Mouse (Mus musculus) heart, embryonic 10.5 days (tissue): ENCODE measurements around the gene Oog4. TPM values are rescaled to one million over a fixed set of nuclear protein-coding genes. Genes with fewer than 3 reads are reported as not detected.
"Not testable (repeated sequence)": the region's sequence is repeated elsewhere in the genome, so short reads cannot be mapped to it uniquely, and the experiment has no call there.

Source experiments
- DNase-seq: peaks from one replicate; pipeline ENCODE4 v3.0.0-alpha.2; 2017; ENCODE audit warnings: low spot score
- H3K27ac ChIP-seq: fragments of 300-500 bp; sonication (generic); 2 replicates; pipeline ENCODE4 v1.5.1; 2016; ENCODE audit warnings: mild to moderate bottlenecking
- H3K27me3 ChIP-seq: fragments of 300-500 bp; sonication (generic); 2 replicates; pipeline ENCODE4 v1.6.1; 2016; ENCODE audit warnings: mild to moderate bottlenecking; ENCODE audit not compliant: poor library complexity, insufficient read depth, severe bottlenecking
- H3K36me3 ChIP-seq: fragments of 300-500 bp; sonication (generic); 2 replicates; pipeline ENCODE4 v1.6.1; 2016; ENCODE audit warnings: mild to moderate bottlenecking, moderate library complexity
- H3K4me1 ChIP-seq: fragments of 300-500 bp; sonication (generic); 2 replicates; pipeline ENCODE4 v1.6.1; 2016; ENCODE audit warnings: mild to moderate bottlenecking
- H3K4me3 ChIP-seq: fragments of 300-500 bp; sonication (generic); 2 replicates; pipeline ENCODE4 v1.5.1; 2016; ENCODE audit warnings: mild to moderate bottlenecking, moderate library complexity
- H3K9me3 ChIP-seq: fragments of 300-500 bp; sonication (generic); 2 replicates; pipeline ENCODE4 v1.6.1; 2016; ENCODE audit warnings: mild to moderate bottlenecking, moderate library complexity
- WGBS: fragments of 180-500 bp; shearing (Covaris S2); methylation state at CpG from one replicate; pipeline ENCODE4 v1.1.7; 2016; 5-methylcytosine and 5-hydroxymethylcytosine counted together
- polyA plus RNA-seq: library from polyadenylated mRNA; unstranded; fragments of >200 nt; fragmentation: Nextera tagmentation; extraction: Ambion mirVana; gene quantifications from 2 replicates; pipeline ENCODE4 v1.2.1, GENCODE M21; 2016

Oog4 gene
- polyA plus RNA-seq, result not detected in 2 replicates

DNA sequence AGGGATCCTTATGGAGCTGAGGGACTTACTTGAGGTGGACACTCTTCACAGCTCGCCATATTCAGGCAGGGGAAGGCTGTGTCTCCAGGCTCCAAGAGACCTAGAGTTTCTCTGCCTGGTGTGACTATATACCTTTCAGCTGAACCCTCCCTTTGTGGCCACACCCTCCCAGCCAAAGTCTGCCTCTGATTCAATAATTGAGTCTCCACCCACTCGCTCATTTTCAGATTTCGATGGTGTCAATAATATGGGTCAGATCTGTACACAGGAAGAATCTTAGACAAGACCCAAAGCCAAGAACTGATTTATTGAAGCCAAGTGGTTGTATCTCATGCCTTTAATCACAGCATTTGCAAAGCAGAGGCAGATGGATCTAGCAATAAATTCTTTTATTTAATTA lies at the start of gene Oog4:
Gene Oog4, minus strand, starts transcription at position 101 of the 400 bp plus-strand sequence.
- Histone ChIP-seq H3K4me3 (no peak within 1 kb of the TSS), H3K27ac (no peak within 1 kb of the TSS), H3K4me1 (no peaks in the 10 kb centered on the region), H3K27me3 (no peaks in the 10 kb centered on the region), H3K36me3 (no peaks in the 10 kb centered on the region), H3K9me3 (no peaks in the 10 kb centered on the region)
- WGBS, result 88% methylated on average over 3 of the region's 3 CpGs
- no peak for DNase-seq

DNA sequence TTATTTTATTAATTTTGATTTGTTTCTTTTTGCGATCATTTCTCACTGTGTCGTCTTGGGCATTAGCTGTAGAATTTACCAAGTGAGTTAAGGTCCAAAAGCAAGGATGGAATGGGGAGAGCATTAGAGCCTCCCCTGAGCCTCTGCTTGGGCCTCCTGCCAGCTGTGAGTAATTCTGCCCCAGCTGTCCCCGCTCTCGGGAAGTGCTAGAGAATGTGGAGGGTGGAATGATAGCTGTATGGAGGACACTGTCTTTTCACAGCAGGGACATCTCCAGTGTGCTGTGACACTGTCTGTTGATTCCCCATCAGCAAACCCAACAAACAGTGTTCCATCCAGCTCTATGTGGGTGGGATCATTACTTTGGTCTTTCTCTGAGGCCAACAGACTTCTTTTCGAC lies 23.4 kb downstream of the Oog4 start:
- not testable (repeated sequence) for H3K27me3 ChIP-seq, H3K9me3 ChIP-seq, H3K27ac ChIP-seq, H3K36me3 ChIP-seq, H3K4me3 ChIP-seq, H3K4me1 ChIP-seq, DNase-seq
- 65% methylated on average over 5 of the region's 5 CpGs for WGBS

GRCm38 (mm10) chr4:143414121-143414520 lies 36.0 kb downstream of the Oog4 start:
- Histone ChIP-seq H3K36me3 (peaks cover 51% of the 10 kb centered on the region), H3K9me3 (no peaks in the 10 kb centered on the region)

DNA sequence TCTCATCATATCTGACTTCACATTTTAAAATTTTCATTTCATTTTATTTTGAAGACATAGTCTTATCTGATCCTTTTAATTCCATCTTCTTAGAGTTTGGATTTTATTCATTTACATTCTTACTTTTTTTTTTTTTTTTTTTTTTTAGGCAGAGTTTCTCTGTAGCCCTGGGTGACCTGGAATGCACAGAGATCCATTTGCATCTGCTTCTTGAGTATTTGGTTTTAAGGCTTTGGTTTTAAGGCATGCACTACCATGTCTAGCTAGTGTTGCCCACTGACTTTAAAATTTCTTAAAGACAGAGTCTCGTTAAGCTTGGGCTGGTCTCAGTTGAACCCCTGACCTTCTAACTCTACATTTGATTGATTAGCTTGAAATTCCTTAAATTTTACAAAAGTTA lies 36.5 kb downstream of the Oog4 start:
- Histone ChIP-seq H3K4me1 (0 out of 2 replicates have a peak, but pooled peaks cover 3% of the 10 kb centered on the region), H3K9me3 (no peaks in the 10 kb centered on the region), H3K36me3 (peaks cover 46% of the 10 kb centered on the region), H3K27me3 (no peaks in the 10 kb centered on the region), H3K4me3 (no peak overlapping the region; the same call in 1 of the 2 replicates), H3K27ac (no peak overlapping the region)
- no peak for DNase-seq
- WGBS, result 89% methylated on average over 1 of the region's 1 CpGs

More at GRCm38 (mm10) chr4:143414121-143414520, 36.0 kb downstream of the Oog4 start:
- no peak for DNase-seq
- no peaks in the 10 kb centered on the region for H3K27me3 ChIP-seq
- WGBS, result 94% methylated on average over 3 of the region's 3 CpGs
- 0 out of 2 replicates have a peak, but pooled peaks cover 3% of the 10 kb centered on the region for H3K4me1 ChIP-seq
- no peak overlapping the region for H3K4me3 ChIP-seq
- H3K27ac ChIP-seq, result no peak overlapping the region

- H3K4me3 ChIP-seq, result peak within 1 kb of the TSS; percentile 68
- H3K27me3 ChIP-seq, result no peaks in the 10 kb centered on the region
- peak; percentile 95 for DNase-seq
- under 1% methylated on average over 50 of the region's 50 CpGs for WGBS
- H3K4me1 ChIP-seq, result 0 out of 2 replicates have a peak, but pooled peaks cover 3% of the 10 kb centered on the region
- peak within 1 kb of the TSS; percentile 91 for H3K27ac ChIP-seq
- no peaks in the 10 kb centered on the region for H3K9me3 ChIP-seq
- peaks cover 35% of the 10 kb centered on the region for H3K36me3 ChIP-seq
These were observed 37.7 kb downstream of the Oog4 start, which contains the start of gene Pramef8 for GRCm38 (mm10) chr4:143412219-143413092. Gene Pramef8 (plus strand): TSS chr4:143412426.

DNA sequence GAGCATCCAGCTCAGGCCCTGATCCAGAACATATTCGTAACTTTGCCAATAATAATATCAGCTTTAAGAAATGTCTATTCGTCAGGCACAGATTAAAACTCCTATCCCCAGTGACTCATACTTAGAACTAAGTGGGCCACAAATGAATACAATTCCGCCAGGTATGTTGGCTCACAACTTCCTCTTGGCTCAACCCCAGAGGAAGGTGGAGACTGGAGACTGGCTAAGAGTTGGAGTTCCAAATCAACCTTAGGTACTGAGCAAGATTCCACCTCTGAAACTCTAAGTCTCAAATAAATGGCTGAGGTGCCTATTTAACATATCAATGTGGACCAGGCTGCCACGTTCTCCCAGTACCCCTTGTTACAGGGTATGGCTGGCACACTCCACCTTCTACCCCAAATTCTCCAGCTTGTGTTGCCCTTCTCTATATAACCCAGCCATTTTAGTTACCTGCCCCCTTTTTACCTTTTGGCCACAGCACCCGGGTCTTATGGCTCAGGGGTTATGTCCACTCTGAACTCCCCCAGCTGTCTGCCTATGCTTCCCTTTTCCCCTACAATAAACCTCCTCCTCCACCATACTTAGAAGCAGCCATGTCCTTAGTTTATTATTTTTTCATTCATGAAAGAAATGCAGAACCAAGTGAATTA lies 38.4 kb downstream of the Oog4 start:
- no peak for DNase-seq
- 67% methylated on average over 5 of the region's 5 CpGs for WGBS
- 0 out of 2 replicates have a peak, but pooled peaks cover 3% of the 10 kb centered on the region for H3K4me1 ChIP-seq

GRCm38 (mm10) chr4:143394181-143394580 lies 55.9 kb downstream of the Oog4 start, which contains the start of gene Pramel1:
Gene Pramel1 (plus strand): TSS chr4:143394428.
- Histone ChIP-seq H3K27ac (no peak within 1 kb of the TSS), H3K4me3 (no peak within 1 kb of the TSS), H3K27me3 (peaks cover 3% of the 10 kb centered on the region; the same call in 1 of the 2 replicates), H3K4me1 (no peaks in the 10 kb centered on the region), H3K9me3 (no peaks in the 10 kb centered on the region), H3K36me3 (no peaks in the 10 kb centered on the region)
- WGBS, result 64% methylated on average over 26 of the region's 26 CpGs
- no peak for DNase-seq

More for the DNA sequence above, 38.4 kb downstream of the Oog4 start:
- H3K9me3 ChIP-seq, result no peaks in the 10 kb centered on the region
- H3K27me3 ChIP-seq, result no peaks in the 10 kb centered on the region
- H3K4me3 ChIP-seq, result peak overlapping the region; percentile 68
- H3K27ac ChIP-seq, result peak overlapping the region; percentile 91
- H3K36me3 ChIP-seq, result peaks cover 27% of the 10 kb centered on the region

DNA sequence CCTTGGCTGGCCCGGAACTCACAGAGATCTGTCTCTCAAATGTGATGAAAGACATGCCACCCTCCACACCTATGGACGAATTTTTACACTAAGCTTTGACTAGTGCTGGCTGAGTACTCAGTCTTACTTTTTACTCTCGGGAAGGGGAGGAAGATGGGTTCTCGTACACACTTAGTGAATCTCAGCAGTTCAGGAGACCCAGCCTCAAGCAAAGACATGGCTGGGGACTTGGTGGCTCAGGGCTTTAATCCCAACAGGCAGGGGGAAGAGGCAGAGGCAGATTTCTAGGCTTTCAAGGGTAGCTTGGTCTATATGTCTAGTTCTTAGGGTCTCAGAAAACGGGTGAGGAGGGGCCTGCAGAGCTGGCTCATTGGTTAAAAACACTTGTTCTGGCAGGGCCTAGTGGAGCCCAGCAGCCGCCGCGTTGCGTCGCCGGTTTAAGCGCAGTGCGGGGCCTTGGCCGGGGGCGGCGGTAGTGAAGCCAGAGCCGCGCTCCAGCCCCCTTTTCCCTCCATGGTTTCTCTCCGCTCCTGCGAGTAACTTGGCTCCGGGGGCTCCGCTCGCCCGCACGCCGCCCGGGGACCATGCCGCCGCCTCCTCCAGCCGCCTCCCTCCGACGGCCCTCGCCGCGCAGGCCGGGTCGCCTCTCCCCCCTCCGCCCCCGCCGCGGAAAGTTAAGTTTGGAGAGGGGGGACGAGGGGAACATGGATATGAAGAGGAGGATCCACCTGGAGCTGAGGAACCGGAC lies 61.0 kb downstream of the Oog4 start:
- H3K27ac ChIP-seq, result peak overlapping the region; percentile 44
- no peaks in the 10 kb centered on the region for H3K9me3 ChIP-seq
- no peaks in the 10 kb centered on the region; the same call in 1 of the 2 replicates for H3K27me3 ChIP-seq
- peak; percentile 80 for DNase-seq
- H3K4me3 ChIP-seq, result peak overlapping the region; percentile 53
- no peaks in the 10 kb centered on the region for H3K4me1 ChIP-seq
- H3K36me3 ChIP-seq, result no peaks in the 10 kb centered on the region
- WGBS, result 8% methylated on average over 38 of the region's 43 CpGs

Other genes with a start within 250 kb of the Oog4 start
- 9.6 and 10.0 TPM in 2 replicates for gene Prdm2, start 237.3 kb downstream of the Oog4 start, polyA plus RNA-seq
- gene Pdpn, start 150.8 kb downstream of the Oog4 start, polyA plus RNA-seq, result 22.8 and 29.8 TPM in 2 replicates
- 0.14 TPM in 1 of 2 replicates, not detected in the other for gene Lrrc38, start 100.6 kb downstream of the Oog4 start, polyA plus RNA-seq
- gene Pramel1, start 55.9 kb downstream of the Oog4 start, polyA plus RNA-seq, result not detected in 2 replicates
- gene Pramef8, start 37.9 kb downstream of the Oog4 start, polyA plus RNA-seq, result 14.8 and 16.8 TPM in 2 replicates
- not detected in 2 replicates for gene Gm13043, start 61.0 kb upstream of the Oog4 start, polyA plus RNA-seq
- not detected in 2 replicates for gene Gm13040, start 85.6 kb upstream of the Oog4 start, polyA plus RNA-seq
- gene BC080695, start 101.4 kb upstream of the Oog4 start, polyA plus RNA-seq, result not detected in 2 replicates
- gene Gm13057, start 101.4 kb upstream of the Oog4 start, polyA plus RNA-seq, result not detected in 2 replicates
- not detected in 2 replicates for gene Gm13083, start 164.7 kb upstream of the Oog4 start, polyA plus RNA-seq
- gene Gm13088, start 206.9 kb upstream of the Oog4 start, polyA plus RNA-seq, result not detected in 2 replicates